Mouse (Mus musculus) fibroblast of lung, adult 2 months (primary cell): ENCODE data around the gene Fgf5.

Experiments
- DNase-seq: peaks from one replicate; pipeline ENCODE4 v3.0.0-alpha.2; 2011; ENCODE audit warnings: low read depth

Gene Fgf5

DNA sequence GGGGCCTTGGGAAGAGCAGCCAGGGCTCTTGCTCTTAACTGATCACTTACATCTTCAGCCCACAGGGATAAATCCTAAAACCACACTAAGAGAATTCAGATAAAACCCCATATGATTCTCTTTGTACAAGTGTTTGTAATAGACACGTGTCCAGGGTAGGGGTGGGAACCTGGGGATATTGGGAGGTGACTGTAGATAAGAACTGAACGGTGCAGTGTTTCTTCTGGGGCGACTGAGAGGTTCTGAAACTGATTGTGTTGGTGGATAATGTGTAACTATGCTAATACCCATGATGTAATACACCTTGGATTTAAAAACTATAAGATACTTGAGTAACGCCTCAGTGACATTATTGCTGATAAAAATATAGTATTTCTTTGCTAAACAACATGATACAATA, 51.7 kb downstream of the Fgf5 start:
- no peak for DNase-seq

DNA sequence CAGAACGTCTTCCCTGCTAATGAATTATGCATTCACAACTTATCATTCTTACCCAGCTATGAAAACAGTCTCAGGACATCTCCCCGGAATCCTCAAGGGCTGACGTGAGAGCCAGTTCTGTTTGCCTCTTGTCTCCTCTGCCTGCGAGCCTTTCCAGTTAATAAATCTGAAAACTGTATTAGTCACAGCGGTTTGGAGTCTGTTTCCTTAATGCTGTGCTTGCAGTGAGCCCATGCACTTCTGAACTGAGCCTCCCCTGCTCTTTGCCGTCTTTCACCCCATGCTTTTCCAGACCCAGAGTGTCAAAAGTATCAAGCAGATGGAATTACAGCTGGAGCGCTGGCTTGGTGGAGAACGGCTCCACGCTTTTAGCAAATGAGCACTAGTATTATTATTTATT, 52.5 kb downstream of the Fgf5 start:
- no peak for DNase-seq

DNA sequence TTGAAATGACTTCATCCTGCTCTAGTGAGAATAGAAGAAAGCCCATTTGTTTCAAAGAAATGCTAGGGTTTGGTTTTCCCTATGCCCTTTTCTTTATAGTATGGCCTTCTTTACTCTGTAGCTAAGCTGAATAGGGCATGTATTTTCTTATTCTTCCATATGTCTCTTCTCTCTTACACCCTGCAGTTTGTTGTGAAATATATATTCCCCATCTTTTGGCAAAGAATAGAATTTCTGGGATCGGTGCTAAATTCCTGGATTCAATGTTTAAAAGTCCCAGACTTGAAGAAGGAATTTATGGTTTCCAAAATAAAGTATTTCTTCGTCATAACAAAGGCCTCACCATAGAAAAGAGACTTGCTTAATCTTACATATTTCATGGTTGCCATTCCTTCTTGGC, 72.6 kb downstream of the Fgf5 start:
- DNase-seq: no peak
